Mouse (Mus musculus) testis, postnatal 14 days (tissue): Measurements from ENCODE around the gene Ifnb1.
A peak's percentile ranks its signal among the peaks of the same experiment; 100 is the strongest.
"Not testable (repeated sequence)": the region's sequence is repeated elsewhere in the genome, so short reads cannot be mapped to it uniquely, and the experiment has no call there.

Source experiments
- DNase-seq: peaks from one replicate; pipeline ENCODE4 v3.0.0; 2021; ENCODE audit warnings: low spot score

The Ifnb1 gene

DNA sequence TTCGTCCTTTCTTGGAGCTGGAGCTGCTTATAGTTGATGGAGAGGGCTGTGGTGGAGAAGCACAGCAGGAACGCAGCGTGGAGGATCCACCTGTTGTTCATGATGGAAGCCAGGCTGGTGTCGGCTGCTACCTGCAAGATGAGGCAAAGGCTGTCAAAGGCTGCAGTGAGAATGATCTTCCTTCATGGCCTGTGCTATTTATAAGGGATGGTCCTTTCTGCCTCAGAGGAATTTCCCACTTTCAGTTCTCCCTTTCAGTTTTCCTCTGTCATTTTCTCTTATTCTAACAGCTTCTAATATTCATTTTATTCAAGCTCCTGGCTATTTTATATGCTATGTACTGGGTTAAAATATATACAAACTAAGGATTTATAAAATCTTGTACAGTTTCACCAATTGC, at the start of gene Ifnb1:
Gene Ifnb1 (minus strand): TSS at position 101 of the 400 bp plus-strand sequence.
- no peak for DNase-seq

DNA sequence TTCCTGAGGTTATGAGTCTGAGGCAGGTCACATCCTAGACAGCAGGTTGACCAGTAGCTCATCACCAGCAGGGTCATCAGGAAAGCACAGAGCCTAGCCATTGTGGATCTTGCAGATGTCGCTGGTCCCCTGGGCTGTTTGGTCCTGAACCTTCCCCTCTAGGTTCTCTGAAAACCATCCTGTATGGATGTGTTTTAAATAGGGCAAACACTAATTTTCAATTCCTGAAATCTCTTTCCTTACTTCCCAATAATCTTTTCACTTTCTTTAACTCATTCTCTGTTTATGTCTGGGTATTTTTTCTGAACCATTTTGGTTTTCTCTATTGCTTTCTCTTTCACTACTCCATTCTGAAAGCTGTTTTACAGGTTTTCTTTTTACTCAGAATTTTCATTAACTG, 49.1 kb upstream of the Ifnb1 start, which contains the start of gene Ifna14:
Gene Ifna14 (minus strand): TSS at position 101 of the 400 bp plus-strand sequence.
- no peak for DNase-seq

- no peak for DNase-seq
Observed at GRCm38 (mm10) chr4:88561791-88562190, 39.2 kb upstream of the Ifnb1 start.

GRCm38 (mm10) chr4:88558145-88558544, 35.6 kb upstream of the Ifnb1 start, which contains the start of gene Ifna15:
Ifna15 (minus strand) TSS chr4:88558245.
- DNase-seq = not testable (repeated sequence)

- DNase-seq = peak; percentile 40
Observed at GRCm38 (mm10) chr4:88550161-88550945, 27.8 kb upstream of the Ifnb1 start.

- no peak for DNase-seq
Observed at GRCm38 (mm10) chr4:88547986-88548385, 25.4 kb upstream of the Ifnb1 start.

DNA sequence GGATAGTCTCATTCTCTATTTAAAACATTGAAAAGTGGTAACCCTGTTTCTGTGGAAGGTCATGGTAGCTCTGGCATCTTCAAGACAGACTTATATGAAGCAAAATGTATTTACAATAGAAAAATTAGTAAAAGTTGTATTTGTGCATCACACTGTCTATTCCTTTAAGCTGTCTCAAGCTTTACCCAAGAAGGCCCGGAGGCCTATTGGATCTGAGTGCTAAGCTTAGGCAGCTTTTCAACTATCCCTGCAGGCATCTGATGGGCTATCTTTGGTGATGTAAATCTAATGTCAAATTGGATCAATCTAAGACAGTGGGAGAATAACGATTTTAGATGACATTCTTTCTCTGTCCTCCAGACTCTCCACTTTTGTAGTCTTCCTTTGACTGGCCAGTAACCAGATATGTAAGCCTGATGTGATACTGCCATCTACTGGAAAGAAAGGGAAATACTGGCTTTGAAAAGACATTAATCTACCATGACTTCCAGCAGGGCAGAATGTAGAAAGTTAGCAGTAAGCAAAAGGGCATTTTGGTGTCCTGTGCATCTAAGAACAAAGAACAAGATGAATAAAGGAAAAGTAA, 21.2 kb upstream of the Ifnb1 start:
- no peak for DNase-seq

- no peak for DNase-seq
Observed at GRCm38 (mm10) chr4:88537328-88537727, 14.8 kb upstream of the Ifnb1 start.

GRCm38 (mm10) chr4:88536640-88537039, 14.1 kb upstream of the Ifnb1 start:
- no peak for DNase-seq

DNA sequence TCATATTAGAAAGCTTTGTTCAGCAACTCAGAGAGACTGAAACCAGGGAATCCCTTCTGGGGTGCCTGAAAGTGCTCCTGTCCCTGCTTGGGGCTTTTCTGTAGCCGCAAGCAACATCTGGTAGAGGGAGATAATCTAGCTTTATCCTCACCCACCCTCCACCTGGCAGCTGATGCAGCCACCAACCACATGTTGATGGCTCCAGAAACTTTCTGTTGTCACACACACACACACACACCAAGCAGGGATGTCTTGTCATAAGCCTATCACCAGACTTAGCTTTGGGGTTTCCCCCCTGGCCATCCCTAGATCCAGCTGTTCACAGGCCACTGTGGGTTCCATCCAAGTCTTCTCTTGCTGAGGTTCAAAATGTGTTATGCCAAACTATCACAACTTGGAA, 13.2 kb upstream of the Ifnb1 start:
- DNase-seq = no peak

DNA sequence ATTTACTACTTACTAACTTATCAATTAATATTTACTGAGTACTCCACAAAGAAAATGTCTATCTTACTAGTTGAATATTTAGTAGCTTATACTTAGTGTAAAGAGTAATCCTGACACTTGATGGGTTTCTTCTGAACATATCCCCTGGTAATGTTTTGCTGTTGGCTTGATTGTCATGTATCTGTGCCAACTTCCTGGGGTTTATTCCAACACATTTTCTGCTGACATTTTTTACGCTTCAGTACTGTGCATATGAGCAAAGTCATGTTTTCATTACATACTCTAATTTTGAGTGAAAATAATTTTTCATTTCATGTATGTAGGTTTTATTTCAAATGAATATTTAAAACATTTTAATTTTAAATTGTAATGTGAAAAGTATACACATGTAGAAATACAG, 12.3 kb upstream of the Ifnb1 start:
- no peak for DNase-seq

GRCm38 (mm10) chr4:88533499-88533898, 10.9 kb upstream of the Ifnb1 start:
- DNase-seq = no peak

DNA sequence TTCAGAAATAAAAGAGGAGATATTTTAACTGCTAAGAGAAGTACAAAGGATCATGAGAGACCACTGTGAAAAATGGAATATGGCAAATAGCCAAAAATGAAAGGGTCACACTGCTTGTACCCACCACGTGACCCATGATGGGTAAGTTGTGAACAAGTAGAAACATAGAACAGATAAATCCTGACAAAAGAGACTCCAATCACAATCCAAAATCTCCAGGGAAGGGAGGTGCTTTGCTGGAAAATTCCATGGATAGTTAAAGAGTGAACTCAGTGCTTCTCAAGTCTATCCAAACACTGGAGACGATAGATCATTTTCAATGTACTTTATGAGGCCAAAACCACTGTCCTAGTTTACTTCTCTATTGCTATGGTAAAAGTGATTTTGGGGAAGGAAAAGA, 8.3 kb upstream of the Ifnb1 start:
- no peak for DNase-seq

DNA sequence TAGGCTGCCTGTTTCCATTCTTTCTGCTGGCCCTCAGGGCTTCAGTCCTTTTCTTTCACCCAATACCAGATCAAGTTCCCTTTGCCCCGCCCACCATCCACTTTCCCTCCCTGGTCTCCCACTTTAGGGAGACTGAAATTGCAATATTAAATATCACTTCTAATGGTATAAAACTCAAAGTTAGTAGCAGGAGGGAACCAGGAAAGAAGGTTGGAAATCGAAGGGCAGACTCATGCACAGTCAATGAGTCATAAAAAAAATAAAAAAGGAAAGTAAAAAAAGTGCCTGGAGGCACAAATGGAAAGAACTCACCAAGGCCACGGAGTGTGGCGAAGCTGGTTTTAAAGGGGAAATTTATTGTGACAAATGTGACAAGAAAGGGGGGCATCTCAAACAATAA, 7.7 kb upstream of the Ifnb1 start:
- DNase-seq = no peak

- no peak for DNase-seq
Observed at GRCm38 (mm10) chr4:88526379-88527049, 3.9 kb upstream of the Ifnb1 start.

GRCm38 (mm10) chr4:88525393-88525792, 2.8 kb upstream of the Ifnb1 start:
- no peak for DNase-seq

DNA sequence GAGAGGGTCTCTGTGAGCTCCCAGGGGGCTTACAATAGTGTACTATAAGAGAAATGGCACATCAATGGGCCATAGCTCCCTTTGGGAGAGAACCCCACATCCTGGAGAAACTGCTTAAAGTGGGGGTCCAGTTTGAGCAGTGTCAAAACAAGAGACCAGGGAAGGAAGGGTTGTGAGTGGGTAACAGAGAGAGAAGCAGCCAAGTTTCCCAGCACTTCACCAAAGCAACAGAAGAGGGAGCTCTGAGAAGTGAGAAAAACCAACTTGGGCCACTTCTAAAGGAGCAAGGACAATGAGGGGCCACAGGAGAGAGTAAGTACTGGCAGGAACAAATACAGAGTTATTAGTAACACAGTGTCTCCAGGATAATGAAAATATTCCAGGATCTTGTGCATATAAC, 667 bp upstream of the Ifnb1 start:
- no peak for DNase-seq

GRCm38 (mm10) chr4:88517957-88518356, 4.6 kb downstream of the Ifnb1 start:
- DNase-seq = no peak

DNA sequence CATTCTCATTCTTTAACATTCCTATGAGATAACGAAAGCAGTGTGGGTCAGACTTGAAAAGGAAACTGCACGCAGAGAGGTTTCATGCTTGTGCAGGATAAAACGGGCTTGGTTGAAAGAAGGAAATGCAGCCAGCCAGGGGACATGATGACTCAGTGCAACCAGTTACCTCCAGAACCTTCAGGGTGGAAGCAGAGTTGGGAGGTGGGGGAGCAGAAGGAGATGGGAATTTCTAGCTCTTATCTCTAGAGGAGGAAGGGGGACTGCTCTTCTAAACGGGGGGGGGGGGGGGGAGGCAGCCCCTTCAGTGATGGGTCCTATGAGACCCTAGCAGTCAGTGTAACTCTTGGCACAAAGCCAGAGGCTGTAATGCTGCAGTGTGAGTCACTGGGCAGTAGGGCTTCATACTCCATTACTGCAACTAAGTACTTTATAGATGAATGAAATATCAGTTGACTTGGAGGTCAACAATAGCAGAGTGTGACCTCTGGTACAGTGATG, 6.8 kb downstream of the Ifnb1 start:
- no peak for DNase-seq

DNA sequence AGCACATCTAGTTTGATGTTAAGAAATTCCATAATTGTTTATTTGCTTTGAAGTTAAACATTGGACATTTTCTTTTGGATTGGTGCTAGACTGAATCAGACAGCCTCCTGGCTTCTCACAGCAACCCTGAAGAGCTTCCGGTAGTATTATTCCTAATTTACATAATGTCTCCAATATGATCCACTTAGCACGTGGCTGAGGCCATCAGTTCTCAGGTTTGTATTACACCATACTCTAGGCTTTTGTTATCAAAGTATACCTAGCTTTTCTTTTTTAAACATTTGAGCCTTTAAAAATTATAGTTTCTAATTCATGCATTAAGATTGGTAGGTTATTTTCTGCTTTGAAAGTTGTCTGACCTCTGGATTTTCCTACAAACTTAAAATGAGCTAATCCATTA, 7.3 kb downstream of the Ifnb1 start:
- no peak for DNase-seq

GRCm38 (mm10) chr4:88514403-88514802, 8.2 kb downstream of the Ifnb1 start:
- peak; percentile 9 for DNase-seq

GRCm38 (mm10) chr4:88513743-88514142, 8.8 kb downstream of the Ifnb1 start:
- no peak for DNase-seq

DNA sequence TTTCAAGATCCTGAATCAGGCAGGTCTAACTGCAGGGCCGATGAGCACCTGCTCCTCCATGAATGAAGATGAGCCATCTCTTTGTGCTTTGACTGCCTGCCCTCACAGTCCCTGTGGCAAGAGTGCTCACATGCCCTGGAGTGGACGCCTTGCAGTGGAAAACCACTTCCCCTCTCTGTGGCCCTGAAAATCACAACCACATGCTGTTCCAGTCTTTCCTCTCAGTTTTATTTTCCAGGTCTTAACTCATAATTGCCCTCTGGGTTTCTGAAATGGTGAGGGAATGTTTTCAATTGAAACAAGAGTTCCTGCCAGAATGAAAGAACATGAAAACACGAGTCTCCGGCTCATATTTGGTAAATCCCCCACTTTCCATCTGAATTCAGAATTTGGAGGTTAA, 18.8 kb downstream of the Ifnb1 start:
- DNase-seq = no peak
